Mouse (Mus musculus): ENCODE data around the gene Nrm. TPM values are rescaled to one million over a fixed set of nuclear protein-coding genes. Genes with fewer than 3 reads are reported as not detected.

The Nrm gene
- polyA plus RNA-seq, 1 experiment: 8.6 TPM

- peaks cover 9% of the 10 kb centered on the region for H3K4me1 ChIP-seq (ENCODE audit: control insufficient read depth, insufficient read depth, low read length)
- WGBS: 88% methylated on average over 17 of the region's 17 CpGs
- no peaks in the 10 kb centered on the region for H3K27me3 ChIP-seq (ENCODE audit: control insufficient read depth, insufficient read depth, low read length)
- TF ChIP-seq CTCF (IDR thresholded peaks at IDR 0.05; ENCODE audit: borderline replicate concordance, insufficient read depth, low read depth, low read length): no peak
- TF ChIP-seq POLR2A (IDR thresholded peaks at IDR 0.05; ENCODE audit: borderline replicate concordance, insufficient read depth, low read length): no peak
- DNase-seq: no peak
- H3K27ac ChIP-seq (ENCODE audit: insufficient read depth, low read length): no peak overlapping the region
- no peak overlapping the region for H3K4me3 ChIP-seq (replicated peaks; ENCODE audit: insufficient read depth, low read depth, low read length)
Observed at GRCm38 (mm10) chr17:35882924-35883323, 21.8 kb downstream of the Nrm start.

GRCm38 (mm10) chr17:35883777-35884176 is 22.7 kb downstream of the Nrm start:
- peaks cover 9% of the 10 kb centered on the region for H3K4me1 ChIP-seq (ENCODE audit: control insufficient read depth, insufficient read depth, low read length)
- TF ChIP-seq POLR2A (IDR thresholded peaks at IDR 0.05; ENCODE audit: borderline replicate concordance, insufficient read depth, low read length) (no peak), CTCF (IDR thresholded peaks at IDR 0.05; ENCODE audit: borderline replicate concordance, insufficient read depth, low read depth, low read length) (no peak)
- H3K27ac ChIP-seq (ENCODE audit: insufficient read depth, low read length): no peak overlapping the region
- H3K4me3 ChIP-seq (replicated peaks; ENCODE audit: insufficient read depth, low read depth, low read length): no peak overlapping the region
- no peak for DNase-seq
- H3K27me3 ChIP-seq (ENCODE audit: control insufficient read depth, insufficient read depth, low read length): no peaks in the 10 kb centered on the region
- 94% methylated on average over 14 of the region's 14 CpGs for WGBS

GRCm38 (mm10) chr17:35887725-35888124 is 26.6 kb downstream of the Nrm start:
- H3K4me1 ChIP-seq (ENCODE audit: control insufficient read depth, insufficient read depth, low read length): no peaks in the 10 kb centered on the region
- 82% methylated on average over 10 of the region's 17 CpGs for WGBS
- H3K27ac ChIP-seq (ENCODE audit: insufficient read depth, low read length): no peak overlapping the region
- no peak for TF ChIP-seq CTCF (IDR thresholded peaks at IDR 0.05; ENCODE audit: borderline replicate concordance, insufficient read depth, low read depth, low read length)
- H3K4me3 ChIP-seq (replicated peaks; ENCODE audit: insufficient read depth, low read depth, low read length): no peak overlapping the region
- no peak for DNase-seq
- H3K27me3 ChIP-seq (ENCODE audit: control insufficient read depth, insufficient read depth, low read length): no peaks in the 10 kb centered on the region

GRCm38 (mm10) chr17:35896781-35897643 is 35.9 kb downstream of the Nrm start, which contains the start of gene 2310061I04Rik:
2310061I04Rik (minus strand) TSS chr17:35897431.
- H3K4me3 ChIP-seq (replicated peaks; ENCODE audit: insufficient read depth, low read depth, low read length): peak within 1 kb of the TSS; percentile 91
- peaks cover 18% of the 10 kb centered on the region for H3K4me1 ChIP-seq (ENCODE audit: control insufficient read depth, insufficient read depth, low read length)
- DNase-seq: peak; percentile 94 to 95
- H3K27me3 ChIP-seq (ENCODE audit: control insufficient read depth, insufficient read depth, low read length): no peaks in the 10 kb centered on the region
- peak within 1 kb of the TSS; percentile 98 for H3K27ac ChIP-seq (ENCODE audit: insufficient read depth, low read length)
- peak; percentile 74; the same call in 1 of the 2 replicates for TF ChIP-seq POLR2A (IDR thresholded peaks at IDR 0.05; ENCODE audit: borderline replicate concordance, insufficient read depth, low read length)
- no peak for TF ChIP-seq CTCF (IDR thresholded peaks at IDR 0.05; ENCODE audit: borderline replicate concordance, insufficient read depth, low read depth, low read length)
- WGBS: under 1% methylated on average over 68 of the region's 86 CpGs

GRCm38 (mm10) chr17:35897644-35898573 is 36.8 kb downstream of the Nrm start:
- TF ChIP-seq POLR2A (IDR thresholded peaks at IDR 0.05; ENCODE audit: borderline replicate concordance, insufficient read depth, low read length) (no peak), CTCF (IDR thresholded peaks at IDR 0.05; ENCODE audit: borderline replicate concordance, insufficient read depth, low read depth, low read length) (no peak)
- 40% methylated on average over 23 of the region's 23 CpGs for WGBS
- Histone ChIP-seq H3K27ac (ENCODE audit: insufficient read depth, low read length) (peak overlapping the region; percentile 38), H3K4me1 (ENCODE audit: control insufficient read depth, insufficient read depth, low read length) (peaks cover 18% of the 10 kb centered on the region), H3K27me3 (ENCODE audit: control insufficient read depth, insufficient read depth, low read length) (no peaks in the 10 kb centered on the region), H3K4me3 (replicated peaks; ENCODE audit: insufficient read depth, low read depth, low read length) (peak overlapping the region; percentile 91)
- peak in 1 of 2 experiments; percentile 54 for DNase-seq

GRCm38 (mm10) chr17:35900636-35901035 is 39.5 kb downstream of the Nrm start:
- no peak for DNase-seq
- 91% methylated on average over 3 of the region's 3 CpGs for WGBS

GRCm38 (mm10) chr17:35903343-35903991 is 42.3 kb downstream of the Nrm start:
- Histone ChIP-seq H3K4me3 (replicated peaks; ENCODE audit: insufficient read depth, low read depth, low read length) (no peak overlapping the region), H3K4me1 (ENCODE audit: control insufficient read depth, insufficient read depth, low read length) (no peaks in the 10 kb centered on the region), H3K27me3 (ENCODE audit: control insufficient read depth, insufficient read depth, low read length) (no peaks in the 10 kb centered on the region), H3K27ac (ENCODE audit: insufficient read depth, low read length) (no peak overlapping the region)
- 84% methylated on average over 9 of the region's 9 CpGs for WGBS
- no peak for DNase-seq
- TF ChIP-seq CTCF (IDR thresholded peaks at IDR 0.05; ENCODE audit: borderline replicate concordance, insufficient read depth, low read depth, low read length) (no peak), POLR2A (IDR thresholded peaks at IDR 0.05; ENCODE audit: borderline replicate concordance, insufficient read depth, low read length) (no peak)

More at GRCm38 (mm10) chr17:35900636-35901035, 39.5 kb downstream of the Nrm start:
- TF ChIP-seq CTCF (IDR thresholded peaks at IDR 0.05; ENCODE audit: borderline replicate concordance, insufficient read depth, low read depth, low read length) (no peak), POLR2A (IDR thresholded peaks at IDR 0.05; ENCODE audit: borderline replicate concordance, insufficient read depth, low read length) (no peak)
- Histone ChIP-seq H3K27me3 (ENCODE audit: control insufficient read depth, insufficient read depth, low read length) (no peaks in the 10 kb centered on the region), H3K4me1 (ENCODE audit: control insufficient read depth, insufficient read depth, low read length) (peaks cover 12% of the 10 kb centered on the region), H3K27ac (ENCODE audit: insufficient read depth, low read length) (no peak overlapping the region), H3K4me3 (replicated peaks; ENCODE audit: insufficient read depth, low read depth, low read length) (no peak overlapping the region)
